Mouse (Mus musculus) frontal cortex, postnatal 14 days (tissue): ENCODE measurements around the gene Ano1.

Experiments used
- DNase-seq, 2 experiments: peaks; one replicate each; pipeline ENCODE4 v3.0.0; 2022; ENCODE audit warnings: low spot score in 2 of 2

Gene Ano1

GRCm38 (mm10) chr7:144768845-144769244 lies 17.1 kb upstream of the Ano1 start:
- no peak for DNase-seq

GRCm38 (mm10) chr7:144764537-144765282 lies 12.9 kb upstream of the Ano1 start:
- DNase-seq: no peak

- no peak for DNase-seq
Observed at GRCm38 (mm10) chr7:144764013-144764412, 12.2 kb upstream of the Ano1 start.

- no peak for DNase-seq
Observed at GRCm38 (mm10) chr7:144762496-144763235, 10.9 kb upstream of the Ano1 start.

GRCm38 (mm10) chr7:144760228-144760627 lies 8.5 kb upstream of the Ano1 start:
- no peak for DNase-seq

- no peak for DNase-seq
Observed at GRCm38 (mm10) chr7:144759455-144759854, 7.7 kb upstream of the Ano1 start.

- DNase-seq: no peak
Observed at GRCm38 (mm10) chr7:144755511-144756378, 4.0 kb upstream of the Ano1 start.

GRCm38 (mm10) chr7:144754722-144755121 lies 2.9 kb upstream of the Ano1 start:
- no peak for DNase-seq

- no peak for DNase-seq
Observed at GRCm38 (mm10) chr7:144753657-144754031, 1.9 kb upstream of the Ano1 start.

GRCm38 (mm10) chr7:144752919-144753656 lies 1.3 kb upstream of the Ano1 start:
- DNase-seq: no peak

GRCm38 (mm10) chr7:144747756-144748155 lies 4.0 kb downstream of the Ano1 start:
- DNase-seq: no peak

- DNase-seq: no peak
Observed at GRCm38 (mm10) chr7:144746466-144746865, 5.3 kb downstream of the Ano1 start.

- DNase-seq: no peak
Observed at GRCm38 (mm10) chr7:144743874-144744273, 7.9 kb downstream of the Ano1 start.

GRCm38 (mm10) chr7:144740643-144741042 lies 11.1 kb downstream of the Ano1 start:
- no peak for DNase-seq

- no peak for DNase-seq
Observed at GRCm38 (mm10) chr7:144739810-144740209, 12.0 kb downstream of the Ano1 start.

- DNase-seq: no peak
Observed at GRCm38 (mm10) chr7:144738357-144738798, 13.4 kb downstream of the Ano1 start.

- DNase-seq: no peak
Observed at GRCm38 (mm10) chr7:144731897-144732291, 19.9 kb downstream of the Ano1 start.

- DNase-seq: no peak
Observed at GRCm38 (mm10) chr7:144731182-144731896, 20.4 kb downstream of the Ano1 start.

GRCm38 (mm10) chr7:144724283-144724682 lies 27.5 kb downstream of the Ano1 start:
- no peak for DNase-seq

- no peak for DNase-seq
Observed at GRCm38 (mm10) chr7:144719956-144720355, 31.8 kb downstream of the Ano1 start.

- no peak for DNase-seq
Observed at GRCm38 (mm10) chr7:144717736-144718135, 34.0 kb downstream of the Ano1 start.
